24 mouse cellular contexts compared by ENCODE assay signal in genomic region chr4:64575901-64576300, GRCm38 (mm10).
DNase-seq lines count a peak whose midpoint lies in the region; ATAC-seq and TF ChIP-seq lines count a peak whose summit lies in the region.
"Had no signal": no experiment of that assay in that cellular context is flagged by ENCODE, and none has a peak within 500 bp of the region (broad histone marks: within the 10 kb centered on the region; RNA-seq: fewer than 3 reads in every experiment).

No protein-coding gene starts in this region.

- no peak overlapping the region for H3K4me3 ChIP-seq in myocyte
- no peak overlapping the region for H3K4me3 ChIP-seq in forebrain, embryonic 15.5 days
- H3K4me3 ChIP-seq: embryonic facial prominence, embryonic 12.5 days; embryonic facial prominence, embryonic 15.5 days; erythroblast, embryonic 14.5 days; forebrain, embryonic 10.5 days; forebrain, embryonic 13.5 days; gastrocnemius, adult 2 months; hindbrain, embryonic 12.5 days; hindbrain, embryonic 15.5 days had no signal

- H3K4me2 ChIP-seq in myocyte (ENCODE audit: low read depth) = peak overlapping the region; percentile 36
- no peak overlapping the region for H3K4me2 ChIP-seq in forebrain, embryonic 15.5 days (replicated peaks)
- H3K4me2 ChIP-seq: embryonic facial prominence, embryonic 12.5 days; embryonic facial prominence, embryonic 15.5 days; forebrain, embryonic 13.5 days; heart, embryonic 11.5 days; hindbrain, embryonic 12.5 days; hindbrain, embryonic 15.5 days had no signal

- H3K79me2 ChIP-seq in myocyte (ENCODE audit: control insufficient read depth, insufficient read depth) = no peaks in the 10 kb centered on the region

- peak; percentile 68 for DNase-seq in 3T3-L1 (ENCODE audit: low read depth, low spot score)
- DNase-seq in adipocyte (ENCODE audit: low spot score) = peak; percentile 14
- DNase-seq in thymus, postnatal 14 days = no peak
- DNase-seq: adrenal gland, adult 8-10 months; adrenal gland, postnatal 25 days; cerebellum, adult 11-12 months; cerebellum, adult 9-10 months; cerebellum, postnatal 14 days; forebrain, postnatal 0 days; gastrocnemius, adult 2 months; gastrocnemius, postnatal 14 days; heart, adult 11 months had no signal

- no peak overlapping the region for H3K9ac ChIP-seq in forebrain, embryonic 15.5 days (replicated peaks)
- H3K9ac ChIP-seq: embryonic facial prominence, embryonic 12.5 days; embryonic facial prominence, embryonic 15.5 days; forebrain, embryonic 13.5 days; forebrain, postnatal 0 days; hindbrain, embryonic 12.5 days; hindbrain, embryonic 15.5 days had no signal

- no peaks in the 10 kb centered on the region for H3K27me3 ChIP-seq in myocyte (ENCODE audit: control insufficient read depth, insufficient read depth, insufficient read length)
- H3K27me3 ChIP-seq in forebrain, embryonic 15.5 days = no peaks in the 10 kb centered on the region
- H3K27me3 ChIP-seq: embryonic facial prominence, embryonic 12.5 days; embryonic facial prominence, embryonic 15.5 days; forebrain, embryonic 13.5 days; hindbrain, embryonic 12.5 days; hindbrain, embryonic 15.5 days had no signal

- no peak overlapping the region for H3K27ac ChIP-seq in forebrain, embryonic 15.5 days (replicated peaks)
- H3K27ac ChIP-seq: embryonic facial prominence, embryonic 12.5 days; embryonic facial prominence, embryonic 15.5 days; forebrain, embryonic 10.5 days; forebrain, embryonic 13.5 days; gastrocnemius, adult 2 months; hindbrain, embryonic 12.5 days; hindbrain, embryonic 15.5 days had no signal

- ATAC-seq in monocyte, adult 5-6 weeks (replicated peaks; ENCODE audit: insufficient number of reproducible peaks, low FRiP score, low TSS enrichment, poor library complexity, severe bottlenecking) = no peak
- no peak for ATAC-seq in forebrain, embryonic 15.5 days (replicated peaks)
- ATAC-seq: forebrain, embryonic 13.5 days; forebrain, postnatal 0 days; intestine, postnatal 0 days had no signal

- H3K9me3 ChIP-seq in forebrain, embryonic 15.5 days = no peaks in the 10 kb centered on the region
- H3K9me3 ChIP-seq: embryonic facial prominence, embryonic 12.5 days; embryonic facial prominence, embryonic 15.5 days; forebrain, embryonic 10.5 days; forebrain, embryonic 13.5 days; hindbrain, embryonic 12.5 days; hindbrain, embryonic 15.5 days had no signal

- no peaks in the 10 kb centered on the region for H3K36me3 ChIP-seq in myocyte (ENCODE audit: control insufficient read depth, insufficient read depth)
- no peaks in the 10 kb centered on the region for H3K36me3 ChIP-seq in forebrain, embryonic 15.5 days
- H3K36me3 ChIP-seq: embryonic facial prominence, embryonic 12.5 days; embryonic facial prominence, embryonic 15.5 days; forebrain, embryonic 10.5 days; hindbrain, embryonic 12.5 days; hindbrain, embryonic 15.5 days had no signal

- TF ChIP-seq POLR2A in myocyte (IDR thresholded peaks at IDR 0.05; ENCODE audit: insufficient read length, low read depth) = no peak

- 60% methylated on average over 1 of the region's 1 CpGs for WGBS in forebrain, embryonic 15.5 days

- H3ac ChIP-seq in myocyte (ENCODE audit: control insufficient read depth, insufficient read length) = no peak overlapping the region

- H3K4me1 ChIP-seq in forebrain, embryonic 15.5 days = no peaks in the 10 kb centered on the region
- H3K4me1 ChIP-seq: embryonic facial prominence, embryonic 12.5 days; embryonic facial prominence, embryonic 15.5 days; forebrain, embryonic 13.5 days; hindbrain, embryonic 12.5 days; hindbrain, embryonic 15.5 days had no signal

TF ChIP-seq in myocyte, 11 proteins besides CTCF, POLR2A, EP300 and RAD21:
- TF ChIP-seq E2F4 (IDR thresholded peaks at IDR 0.05; ENCODE audit: insufficient read depth) = no peak
- TF ChIP-seq POLR2AphosphoS2 (IDR thresholded peaks at IDR 0.05; ENCODE audit: insufficient read length, low read depth) = no peak
- TF ChIP-seq MAX (IDR thresholded peaks at IDR 0.05; ENCODE audit: low read depth) = no peak
- no peak for TF ChIP-seq MYOG (IDR thresholded peaks at IDR 0.05; ENCODE audit: control insufficient read depth in 1 of 3, insufficient read depth in 1 of 3, insufficient read length in 2 of 3, low read depth in 2 of 3)
- TF ChIP-seq USF1 (IDR thresholded peaks at IDR 0.05; ENCODE audit: low read depth) = no peak
- TF ChIP-seq TCF3 (IDR thresholded peaks at IDR 0.05; ENCODE audit: insufficient read length, low read depth) = no peak
- TF ChIP-seq SRF (IDR thresholded peaks at IDR 0.05; ENCODE audit: control insufficient read depth, insufficient read length, low read depth) = no peak
- TF ChIP-seq MYOD1 (IDR thresholded peaks at IDR 0.05; ENCODE audit: control insufficient read depth in 1 of 3, insufficient read length in 2 of 3, low read depth in 2 of 3) = no peak
- no peak for TF ChIP-seq REST (IDR thresholded peaks at IDR 0.05; ENCODE audit: insufficient read depth, insufficient read length)
- TF ChIP-seq TCF12 (IDR thresholded peaks at IDR 0.05; ENCODE audit: insufficient read depth, poor library complexity, severe bottlenecking) = no peak
- TF ChIP-seq CEBPB (IDR thresholded peaks at IDR 0.05; ENCODE audit: insufficient read depth, poor library complexity, severe bottlenecking) = no peak
TF ChIP-seq in myocyte: peak in this region for 0.
